Mouse (Mus musculus): ENCODE data around the gene Tent4b. TPM values are rescaled to one million over a fixed set of nuclear protein-coding genes. Genes with fewer than 3 reads are reported as not detected.

Gene Tent4b
- polyA plus RNA-seq, 1 experiment from 2014 or later = 11.3 TPM

DNA sequence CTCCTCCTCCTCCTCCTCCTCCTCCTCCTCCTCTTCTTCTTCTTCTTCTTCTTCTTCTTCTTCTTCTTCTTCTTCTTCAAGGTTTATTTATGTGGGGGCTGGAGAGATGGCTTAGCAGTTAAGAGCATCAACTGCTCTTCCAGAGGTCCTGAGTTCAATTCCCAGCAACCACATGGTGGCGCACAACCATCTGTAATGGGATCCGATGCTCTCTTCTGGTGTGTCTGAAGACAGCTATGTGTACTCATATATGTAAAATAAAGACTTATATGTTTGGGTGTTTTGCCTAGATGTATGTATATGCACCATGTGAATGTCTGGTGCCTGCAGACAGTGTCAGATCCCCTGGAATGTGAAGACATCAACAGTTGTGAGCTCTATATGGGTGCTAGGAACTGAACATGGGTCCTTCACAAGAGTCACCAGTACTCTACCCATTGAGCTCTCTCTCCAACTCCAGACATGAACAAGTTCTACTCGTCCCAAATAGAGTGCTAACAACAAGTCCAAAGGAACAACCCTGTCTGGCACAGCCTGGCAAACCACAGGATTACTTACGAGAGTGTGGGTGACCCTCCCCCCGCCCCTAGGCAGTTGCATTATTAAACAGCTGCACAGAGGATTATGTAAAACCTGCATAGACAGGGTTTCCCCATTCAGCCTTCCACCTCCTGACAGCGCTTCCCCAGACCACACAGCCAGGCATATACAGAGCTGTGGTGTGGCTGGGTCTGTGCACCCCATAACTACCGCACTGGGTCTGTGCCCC is 70.3 kb downstream of the Tent4b start:
- WGBS = 63% methylated on average over 7 of the region's 7 CpGs
- Histone ChIP-seq H3K4me1 (peaks cover 31% of the 10 kb centered on the region), H3K27ac (no peak overlapping the region), H3K27me3 (ENCODE audit: insufficient read depth, poor library complexity, severe bottlenecking) (peaks cover 60% of the 10 kb centered on the region), H3K9me3 (no peaks in the 10 kb centered on the region), H3K36me3 (no peaks in the 10 kb centered on the region), H3K4me3 (no peak overlapping the region)
- no peak for DNase-seq (ENCODE audit: low spot score)

DNA sequence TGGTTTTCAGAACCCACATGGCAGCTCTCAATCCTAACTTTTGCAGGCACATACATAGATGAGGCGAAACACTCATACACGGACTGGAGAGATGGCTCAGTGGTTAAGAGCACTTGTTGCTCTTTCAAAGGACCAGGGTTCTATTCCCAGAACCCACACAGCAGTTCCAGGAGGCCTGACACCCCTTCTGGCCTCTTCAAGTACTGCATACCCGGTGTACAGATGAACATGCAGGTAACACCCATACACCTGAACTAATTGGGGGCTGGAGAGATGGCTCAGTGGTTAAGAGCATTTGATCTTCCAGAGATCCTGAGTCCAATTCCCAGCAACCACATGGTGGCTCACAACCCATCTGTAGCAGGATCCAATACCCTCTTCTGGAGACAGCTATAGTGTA is 71.1 kb downstream of the Tent4b start:
- no peak for DNase-seq (ENCODE audit: low spot score)
- Histone ChIP-seq H3K4me1 (peaks cover 28% of the 10 kb centered on the region), H3K27me3 (ENCODE audit: insufficient read depth, poor library complexity, severe bottlenecking) (peaks cover 68% of the 10 kb centered on the region), H3K27ac (no peak overlapping the region), H3K9me3 (no peaks in the 10 kb centered on the region), H3K4me3 (no peak overlapping the region), H3K36me3 (no peaks in the 10 kb centered on the region)
- 66% methylated on average over 3 of the region's 3 CpGs for WGBS

- 3% methylated on average over 63 of the region's 64 CpGs for WGBS
- Histone ChIP-seq H3K4me1 (peaks cover 13% of the 10 kb centered on the region), H3K27me3 (ENCODE audit: insufficient read depth, poor library complexity, severe bottlenecking) (peaks cover 88% of the 10 kb centered on the region), H3K4me3 (peak within 1 kb of the TSS; percentile 57), H3K27ac (peak within 1 kb of the TSS; percentile 72), H3K36me3 (no peaks in the 10 kb centered on the region), H3K9me3 (no peaks in the 10 kb centered on the region)
- no peak for DNase-seq (ENCODE audit: low spot score)
Observed at GRCm38 (mm10) chr8:88272231-88273050, 73.4 kb downstream of the Tent4b start, which contains the start of gene Adcy7. Gene Adcy7, plus strand, starts transcription at chr8:88272403.

- H3K27me3 ChIP-seq (ENCODE audit: insufficient read depth, poor library complexity, severe bottlenecking) = peaks cover 91% of the 10 kb centered on the region
- H3K4me1 ChIP-seq = peaks cover 13% of the 10 kb centered on the region
- 66% methylated on average over 7 of the region's 7 CpGs for WGBS
- H3K4me3 ChIP-seq = peak overlapping the region; percentile 57
- H3K9me3 ChIP-seq = no peaks in the 10 kb centered on the region
- DNase-seq (ENCODE audit: low spot score) = no peak
- no peaks in the 10 kb centered on the region for H3K36me3 ChIP-seq
- H3K27ac ChIP-seq = peak overlapping the region; percentile 72; the same call in 1 of the 2 replicates
Observed at GRCm38 (mm10) chr8:88273051-88273430, 74.0 kb downstream of the Tent4b start.

DNA sequence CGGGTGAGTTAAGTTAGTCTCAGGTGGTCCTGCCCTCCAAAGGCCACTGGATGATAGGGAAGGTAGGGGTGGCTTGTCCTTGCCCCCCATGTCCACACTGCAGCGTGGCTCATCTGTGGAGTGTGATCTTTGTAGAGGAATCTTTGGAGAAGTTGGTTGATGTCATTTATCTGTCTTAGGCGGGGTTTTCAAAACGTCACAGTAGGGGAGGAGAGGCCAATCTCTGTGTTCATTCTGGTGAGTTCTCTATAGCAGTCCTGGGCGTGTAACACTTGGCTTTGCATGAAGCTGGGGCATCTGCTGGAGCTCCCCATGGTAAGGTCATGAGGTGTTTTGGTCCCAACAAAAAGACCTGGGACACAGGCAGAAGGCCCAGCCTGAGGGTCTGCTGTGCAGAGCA is 75.1 kb downstream of the Tent4b start:
- Histone ChIP-seq H3K27me3 (ENCODE audit: insufficient read depth, poor library complexity, severe bottlenecking) (peaks cover 94% of the 10 kb centered on the region), H3K4me3 (no peak overlapping the region), H3K27ac (no peak overlapping the region), H3K9me3 (no peaks in the 10 kb centered on the region), H3K4me1 (peaks cover 13% of the 10 kb centered on the region), H3K36me3 (no peaks in the 10 kb centered on the region)
- DNase-seq (ENCODE audit: low spot score) = no peak
- 85% methylated on average over 5 of the region's 5 CpGs for WGBS

- H3K9me3 ChIP-seq = no peaks in the 10 kb centered on the region
- H3K27ac ChIP-seq = no peak overlapping the region
- peaks cover 61% of the 10 kb centered on the region for H3K27me3 ChIP-seq (ENCODE audit: insufficient read depth, poor library complexity, severe bottlenecking)
- no peak overlapping the region for H3K4me3 ChIP-seq
- H3K4me1 ChIP-seq = peaks cover 15% of the 10 kb centered on the region
- H3K36me3 ChIP-seq = no peaks in the 10 kb centered on the region
- WGBS = 43% methylated on average over 5 of the region's 5 CpGs
- no peak for DNase-seq (ENCODE audit: low spot score)
Observed at GRCm38 (mm10) chr8:88279220-88279619, 80.2 kb downstream of the Tent4b start.

- no peak overlapping the region for H3K4me3 ChIP-seq
- no peak overlapping the region for H3K27ac ChIP-seq
- no peaks in the 10 kb centered on the region for H3K36me3 ChIP-seq
- peaks cover 57% of the 10 kb centered on the region for H3K27me3 ChIP-seq (ENCODE audit: insufficient read depth, poor library complexity, severe bottlenecking)
- WGBS = 70% methylated on average over 6 of the region's 6 CpGs
- H3K4me1 ChIP-seq = peaks cover 19% of the 10 kb centered on the region
- DNase-seq (ENCODE audit: low spot score) = no peak
- H3K9me3 ChIP-seq = no peaks in the 10 kb centered on the region
Observed at GRCm38 (mm10) chr8:88279670-88280069, 80.7 kb downstream of the Tent4b start.

GRCm38 (mm10) chr8:88280904-88281303 is 81.9 kb downstream of the Tent4b start:
- H3K4me1 ChIP-seq = peaks cover 32% of the 10 kb centered on the region
- WGBS = 85% methylated on average over 7 of the region's 7 CpGs

DNA sequence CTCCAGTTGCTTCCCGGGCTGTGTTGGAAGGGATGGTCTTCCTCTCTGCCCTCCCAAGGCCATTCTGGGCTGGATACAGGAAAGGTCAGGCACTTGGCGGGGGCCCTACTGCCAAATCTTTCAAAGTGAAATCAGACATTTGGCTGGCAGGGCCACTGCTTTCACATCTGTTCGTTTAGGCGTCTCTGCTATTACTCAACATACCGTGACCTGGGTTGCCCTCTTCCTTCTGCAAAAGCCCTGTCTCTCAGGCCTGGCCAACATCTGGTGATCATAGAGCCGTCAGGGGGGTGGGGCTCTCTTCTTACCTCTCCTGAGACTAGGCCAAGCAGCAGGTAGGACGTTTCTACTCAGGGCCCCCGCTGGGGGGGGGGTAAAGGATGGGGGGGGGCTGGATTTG is 83.7 kb downstream of the Tent4b start:
- Histone ChIP-seq H3K27ac (no peak overlapping the region), H3K4me1 (peaks cover 39% of the 10 kb centered on the region), H3K9me3 (no peaks in the 10 kb centered on the region), H3K27me3 (ENCODE audit: insufficient read depth, poor library complexity, severe bottlenecking) (peaks cover 41% of the 10 kb centered on the region), H3K36me3 (no peaks in the 10 kb centered on the region), H3K4me3 (no peak overlapping the region)
- DNase-seq (ENCODE audit: low spot score) = no peak
- WGBS = 45% methylated on average over 8 of the region's 8 CpGs

More at GRCm38 (mm10) chr8:88280904-88281303, 81.9 kb downstream of the Tent4b start:
- Histone ChIP-seq H3K27ac (no peak overlapping the region), H3K4me3 (no peak overlapping the region), H3K9me3 (no peaks in the 10 kb centered on the region), H3K27me3 (ENCODE audit: insufficient read depth, poor library complexity, severe bottlenecking) (peaks cover 54% of the 10 kb centered on the region), H3K36me3 (no peaks in the 10 kb centered on the region)
- no peak for DNase-seq (ENCODE audit: low spot score)

DNA sequence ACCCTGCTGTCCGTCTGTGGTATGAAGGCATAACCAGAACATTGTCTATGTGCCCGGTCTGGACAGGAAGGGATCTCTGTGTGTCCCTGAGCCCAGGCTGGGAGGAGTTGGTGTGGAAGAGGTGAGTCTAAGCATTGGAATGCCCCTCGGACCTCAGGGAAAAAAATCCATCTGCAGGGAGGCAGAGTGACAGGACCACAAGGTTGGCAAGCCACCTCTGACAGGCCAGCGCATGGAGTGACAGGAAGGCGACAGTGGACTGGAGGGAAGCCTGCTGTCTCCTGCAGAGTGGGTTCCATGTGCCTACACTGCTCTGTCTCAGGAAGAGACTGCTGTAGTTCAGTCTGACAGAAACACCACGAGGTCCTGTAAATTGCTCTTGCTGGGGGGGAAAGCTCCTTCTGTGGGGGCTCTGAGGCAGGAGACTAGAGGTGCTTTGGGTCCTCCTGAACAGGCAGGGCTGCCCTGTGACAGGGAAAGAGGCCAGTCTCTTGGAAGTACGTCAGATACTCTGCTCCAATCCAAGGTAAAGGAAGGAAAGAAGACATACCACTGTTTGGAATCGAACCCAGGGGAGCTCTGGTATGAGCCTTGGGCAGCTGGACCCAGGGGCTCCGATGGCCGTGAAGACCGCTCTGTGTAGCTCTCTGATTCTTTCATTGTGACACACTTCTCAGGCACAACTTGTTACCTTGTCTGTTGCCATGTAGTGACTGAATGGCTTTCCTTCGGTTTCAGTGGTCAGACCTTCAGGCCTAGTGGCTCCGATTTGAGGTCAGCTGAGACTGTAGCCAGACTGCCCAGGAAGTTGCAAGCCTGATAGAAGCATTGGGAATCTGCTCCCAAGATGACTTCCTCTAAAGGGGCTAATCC is 84.5 kb downstream of the Tent4b start:
- peaks cover 46% of the 10 kb centered on the region for H3K4me1 ChIP-seq
- no peak overlapping the region for H3K27ac ChIP-seq
- H3K9me3 ChIP-seq = no peaks in the 10 kb centered on the region
- no peaks in the 10 kb centered on the region for H3K36me3 ChIP-seq
- 72% methylated on average over 13 of the region's 13 CpGs for WGBS
- no peak overlapping the region for H3K4me3 ChIP-seq
- H3K27me3 ChIP-seq (ENCODE audit: insufficient read depth, poor library complexity, severe bottlenecking) = peaks cover 39% of the 10 kb centered on the region
- DNase-seq (ENCODE audit: low spot score) = no peak

DNA sequence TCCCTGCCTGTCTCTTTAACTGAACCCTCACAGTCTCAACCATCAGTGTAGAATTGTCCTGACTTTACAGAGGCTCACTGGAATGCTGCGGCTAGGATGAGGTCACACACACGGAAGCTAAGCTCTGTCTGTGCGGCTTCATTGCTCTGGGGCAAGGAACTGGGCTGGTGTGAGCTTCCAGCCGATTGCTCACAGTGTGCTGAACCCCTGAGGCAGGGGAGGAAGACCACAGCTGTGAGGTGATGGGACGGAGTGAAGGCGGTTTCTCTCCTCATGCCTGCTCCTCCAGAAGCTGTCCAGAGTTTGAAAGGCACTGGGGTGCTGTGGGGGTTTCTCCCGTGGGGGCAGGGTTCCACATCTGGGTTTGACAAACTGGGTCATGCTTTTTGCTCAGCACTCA is 85.7 kb downstream of the Tent4b start:
- Histone ChIP-seq H3K9me3 (no peaks in the 10 kb centered on the region), H3K27me3 (ENCODE audit: insufficient read depth, poor library complexity, severe bottlenecking) (peaks cover 29% of the 10 kb centered on the region), H3K27ac (peak overlapping the region; percentile 32; the same call in 1 of the 2 replicates), H3K36me3 (no peaks in the 10 kb centered on the region), H3K4me3 (no peak overlapping the region), H3K4me1 (peaks cover 52% of the 10 kb centered on the region)
- DNase-seq (ENCODE audit: low spot score) = no peak
- 46% methylated on average over 7 of the region's 7 CpGs for WGBS

GRCm38 (mm10) chr8:88285469-88286356 is 86.7 kb downstream of the Tent4b start:
- Histone ChIP-seq H3K9me3 (no peaks in the 10 kb centered on the region), H3K4me1 (peaks cover 52% of the 10 kb centered on the region), H3K4me3 (no peak overlapping the region), H3K36me3 (no peaks in the 10 kb centered on the region), H3K27me3 (ENCODE audit: insufficient read depth, poor library complexity, severe bottlenecking) (peaks cover 37% of the 10 kb centered on the region), H3K27ac (0 out of 2 replicates have a peak overlapping the region, but pooled peaks have one; percentile 32)
- DNase-seq (ENCODE audit: low spot score) = no peak
- 77% methylated on average over 8 of the region's 8 CpGs for WGBS
